Mouse (Mus musculus): ENCODE measurements around the gene Cyp8b1. TPM values are rescaled to one million over a fixed set of nuclear protein-coding genes. Genes with fewer than 3 reads are reported as not detected.

The Cyp8b1 gene
- total RNA-seq (2021) = not detected

DNA sequence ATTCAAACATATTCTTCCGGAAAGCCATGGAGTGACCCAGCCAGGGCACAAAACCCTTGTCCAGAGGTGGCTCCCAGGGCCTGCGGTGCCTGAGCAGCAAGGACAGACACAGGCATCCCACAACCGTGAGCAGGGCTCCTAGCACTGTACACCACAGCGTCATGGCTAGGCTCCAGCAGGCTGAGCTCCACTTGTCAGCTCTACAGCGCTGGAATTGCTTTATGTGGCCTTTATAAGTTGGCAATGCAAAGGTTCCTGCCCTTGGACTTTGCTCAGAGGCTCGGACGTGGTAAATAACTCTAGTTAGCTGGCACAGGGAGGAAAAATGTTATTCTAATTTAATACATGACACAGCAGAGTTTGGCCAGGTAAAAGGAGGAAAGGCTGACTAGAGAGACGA lies at the start of gene Cyp8b1:
TSS of gene Cyp8b1 (minus strand) at position 204 of the 400 bp plus-strand sequence.
- DNase-seq (ENCODE audit: low spot score in 2 of 2) = no peak
- intact Hi-C loops (cut with DNase I) = no loop called here

DNA sequence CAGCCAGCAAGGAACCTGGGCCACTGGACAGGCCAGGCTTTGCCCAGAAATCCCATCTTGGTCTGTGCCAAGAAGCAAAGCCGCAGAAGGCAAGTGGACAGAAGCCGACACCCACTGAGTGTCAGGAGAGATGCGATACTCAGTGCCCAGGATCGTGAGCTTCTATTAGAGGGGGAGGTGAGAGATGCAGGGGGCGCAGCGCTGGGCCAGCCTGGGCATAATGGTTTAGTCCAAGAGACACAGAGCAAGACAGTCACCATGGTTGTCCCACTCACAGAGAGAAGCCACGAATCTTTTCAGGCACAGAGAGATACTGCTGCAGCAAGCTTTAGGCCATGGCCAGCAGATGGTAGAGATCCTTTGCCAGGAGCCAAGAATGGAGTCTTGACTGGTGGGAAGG lies 48.8 kb upstream of the Cyp8b1 start:
- no peak for DNase-seq (ENCODE audit: low spot score in 2 of 2)
- intact Hi-C loops (cut with DNase I) = no loop called here

DNA sequence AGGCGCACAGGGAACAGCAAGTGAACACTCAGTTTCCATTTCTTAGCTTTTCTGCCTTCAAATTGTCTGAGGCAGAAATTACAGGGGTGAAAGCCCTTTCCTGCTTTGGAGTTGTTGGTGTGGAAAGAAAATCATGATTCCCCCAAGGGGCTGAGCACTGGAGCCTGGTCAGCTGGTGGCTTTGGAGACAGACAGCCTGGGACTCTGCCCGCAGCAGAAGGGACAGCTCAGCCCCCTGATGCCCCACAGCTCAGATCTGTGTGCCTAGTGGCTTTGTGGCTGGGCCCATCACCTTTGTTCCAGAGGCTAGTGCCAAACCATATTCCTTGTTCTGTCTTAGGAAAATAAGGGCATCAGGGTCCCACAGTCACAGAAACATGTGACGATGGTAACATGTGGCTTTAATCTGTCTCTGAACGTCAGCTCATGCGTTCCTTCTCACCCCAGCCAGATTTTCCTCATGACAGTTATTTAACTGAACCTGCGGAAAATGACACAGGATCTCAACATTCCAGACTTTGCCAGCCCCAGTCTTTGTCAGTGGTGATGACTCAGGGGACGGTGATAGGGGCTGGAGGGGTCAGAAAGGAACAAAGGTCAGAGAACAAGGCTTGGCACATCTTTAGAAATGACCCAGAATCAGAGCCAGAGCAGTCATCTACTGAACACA lies 44.0 kb upstream of the Cyp8b1 start:
- intact Hi-C loops (cut with DNase I) = no loop called here
- DNase-seq (ENCODE audit: low spot score in 2 of 2) = no peak

DNA sequence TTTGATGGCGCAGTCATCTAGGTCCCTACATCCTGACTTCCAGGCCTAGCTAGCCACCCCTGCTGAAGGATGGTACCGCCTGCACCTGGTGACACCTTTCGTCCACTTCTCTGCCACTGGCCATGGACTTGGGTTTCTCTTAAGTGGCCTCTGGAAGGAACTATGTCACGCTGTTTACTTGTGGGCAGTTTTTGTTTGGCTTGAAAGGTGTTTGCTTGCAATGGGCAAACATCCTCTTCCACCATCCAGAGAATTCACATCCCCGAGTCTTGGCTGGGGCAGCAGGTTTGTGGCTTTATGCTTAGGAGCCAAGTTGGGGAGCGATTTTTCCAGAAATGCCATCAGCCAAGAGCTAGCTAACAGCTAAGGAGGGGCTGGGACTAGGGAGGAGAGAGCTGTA lies 36.5 kb upstream of the Cyp8b1 start:
- intact Hi-C loops (cut with DNase I) = no loop called here

DNA sequence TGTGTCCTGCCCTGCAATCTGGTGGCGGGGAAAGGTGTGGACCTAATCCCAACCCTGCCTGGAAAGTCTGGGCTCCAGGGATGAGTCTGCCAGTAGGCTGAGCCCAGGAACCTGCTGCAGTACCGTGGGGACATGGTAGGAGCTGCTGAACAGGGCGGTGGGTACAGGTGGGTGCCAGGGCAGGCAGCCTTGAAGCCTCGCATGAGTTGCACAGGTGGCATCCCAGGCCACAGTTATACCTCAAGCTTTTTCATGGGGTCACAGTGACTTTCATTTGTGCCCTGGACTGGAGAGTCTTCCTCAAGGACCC lies 35.0 kb upstream of the Cyp8b1 start:
- no peak for DNase-seq (ENCODE audit: low spot score in 2 of 2)
- intact Hi-C loops (cut with DNase I) = no loop called here

More for the DNA sequence above, 36.5 kb upstream of the Cyp8b1 start:
- no peak for DNase-seq (ENCODE audit: low spot score in 2 of 2)

DNA sequence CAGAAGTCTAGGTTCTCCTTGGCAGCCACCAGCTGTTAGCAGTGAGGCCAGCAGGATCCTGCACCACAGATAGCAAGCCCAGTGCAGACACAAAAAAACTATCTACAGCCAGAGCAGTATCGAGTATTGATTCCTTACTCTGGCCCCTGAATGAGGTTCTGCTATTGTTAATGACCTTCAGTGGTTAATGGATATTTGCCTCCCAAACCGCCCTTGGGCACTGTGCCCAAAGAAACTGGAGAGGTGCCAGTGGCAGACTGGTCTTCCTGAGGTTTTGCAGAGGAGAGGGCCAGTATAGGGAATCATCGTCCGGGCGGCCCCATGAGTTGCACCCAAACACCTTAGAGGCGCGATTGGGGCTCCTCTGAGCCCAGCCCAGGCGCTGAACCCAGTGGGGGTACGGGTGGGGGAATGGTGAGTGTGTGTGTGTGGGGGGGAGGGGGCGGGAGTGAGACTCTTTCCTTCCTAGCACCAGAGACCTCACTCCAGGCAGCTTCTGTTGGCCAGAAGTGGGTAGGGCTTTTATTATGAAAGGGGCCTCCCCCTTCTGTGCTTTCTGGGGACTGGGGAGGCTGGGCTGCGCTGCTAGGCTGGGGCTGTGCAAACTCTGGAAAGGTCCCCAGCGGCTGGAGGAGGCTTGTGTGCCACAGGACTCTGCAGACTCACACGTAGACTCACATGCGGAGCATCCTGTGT lies 34.5 kb upstream of the Cyp8b1 start, which contains the start of gene Fam198a:
TSS of gene Fam198a (plus strand) at position 571 of the 696 bp plus-strand sequence.
- no peak for DNase-seq (ENCODE audit: low spot score in 2 of 2)
- intact Hi-C loops (cut with DNase I) = no loop called here

DNA sequence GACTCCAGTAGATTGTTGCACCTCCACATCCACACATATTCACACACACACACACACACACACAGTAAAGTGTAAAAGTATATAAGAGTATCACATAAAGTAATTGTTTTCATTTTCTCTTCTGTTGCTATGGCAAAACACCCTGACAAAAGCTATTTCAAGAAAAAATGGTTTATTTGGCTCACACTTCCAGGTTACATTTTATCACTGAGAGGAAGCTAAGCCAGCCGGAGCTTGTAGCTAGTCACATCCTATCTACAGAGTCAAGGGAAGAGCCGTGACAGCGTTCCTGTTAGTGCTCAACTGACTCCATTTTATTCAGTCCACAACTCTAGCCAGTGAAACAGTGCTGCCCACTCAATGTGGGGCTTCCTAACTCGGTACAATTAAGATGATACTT lies 32.3 kb upstream of the Cyp8b1 start:
- DNase-seq (ENCODE audit: low spot score in 2 of 2) = peak in 1 of 2 experiments; percentile 51
- intact Hi-C loops (cut with DNase I) = no loop called here

DNA sequence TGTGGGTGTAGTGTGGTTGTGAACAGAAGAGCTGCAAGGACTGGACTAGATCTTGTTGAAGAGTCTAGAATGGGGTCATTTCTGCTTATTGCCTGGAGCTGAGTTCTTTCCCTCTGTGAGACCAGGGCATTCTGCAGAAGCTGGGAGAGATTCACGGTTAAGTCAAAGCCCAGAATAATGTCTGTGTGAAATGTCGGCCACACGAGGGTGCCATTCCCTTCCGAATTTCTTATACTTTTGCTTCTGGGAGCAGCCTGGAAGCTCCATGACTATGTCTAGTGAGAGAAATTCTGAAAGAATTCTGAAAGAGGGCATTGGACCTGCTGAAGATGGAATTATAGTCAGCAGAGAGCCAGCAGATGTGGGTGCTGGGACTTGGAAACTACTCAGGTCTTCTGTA lies 31.7 kb upstream of the Cyp8b1 start:
- DNase-seq (ENCODE audit: low spot score in 2 of 2) = peak; percentile 76 to 90
- intact Hi-C loops (cut with DNase I) = loop anchor here (1.0 kb wide), 1 partner anchor 38 kb away; no protein-coding TSS in a partner anchor

DNA sequence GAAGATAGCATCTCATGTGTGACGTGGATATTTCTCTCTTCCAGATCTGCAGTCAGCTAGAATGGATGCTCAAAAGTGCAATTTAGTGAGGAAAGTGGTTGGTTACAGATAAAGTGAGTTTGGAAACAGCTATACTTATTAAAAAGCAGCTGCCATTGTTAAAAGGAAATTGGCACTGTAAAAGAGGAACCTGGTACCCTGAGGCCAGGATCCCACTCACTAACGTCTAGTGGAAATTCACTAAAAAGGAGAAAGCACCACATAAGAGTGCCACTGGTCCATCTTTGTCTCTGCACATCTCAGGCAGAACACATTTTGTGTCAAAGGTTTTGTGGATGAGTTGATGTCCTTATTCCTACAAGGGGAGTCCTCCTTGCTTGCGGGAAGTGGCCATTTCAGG lies 27.5 kb upstream of the Cyp8b1 start:
- intact Hi-C loops (cut with DNase I) = no loop called here
- no peak for DNase-seq (ENCODE audit: low spot score in 2 of 2)

DNA sequence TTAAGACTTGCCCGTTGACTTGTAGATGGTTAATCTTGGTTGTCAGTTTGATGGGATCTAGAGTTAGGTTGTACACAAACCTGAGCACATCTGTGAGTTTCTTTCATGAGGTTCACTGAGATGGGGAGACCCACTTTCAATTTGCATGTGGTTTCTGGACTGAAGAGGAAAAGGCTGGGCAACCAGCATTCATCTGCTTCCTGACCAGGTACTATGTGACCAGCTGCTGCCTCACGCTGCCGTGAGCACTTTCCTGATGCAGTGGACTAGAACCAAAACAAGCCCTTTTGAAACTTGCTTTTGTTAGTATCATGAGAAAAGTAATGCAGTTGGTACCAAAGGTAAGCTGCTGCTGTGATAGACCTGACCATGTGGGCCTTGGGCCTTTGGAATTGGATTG lies 26.9 kb upstream of the Cyp8b1 start:
- intact Hi-C loops (cut with DNase I) = no loop called here
- DNase-seq (ENCODE audit: low spot score in 2 of 2) = no peak

DNA sequence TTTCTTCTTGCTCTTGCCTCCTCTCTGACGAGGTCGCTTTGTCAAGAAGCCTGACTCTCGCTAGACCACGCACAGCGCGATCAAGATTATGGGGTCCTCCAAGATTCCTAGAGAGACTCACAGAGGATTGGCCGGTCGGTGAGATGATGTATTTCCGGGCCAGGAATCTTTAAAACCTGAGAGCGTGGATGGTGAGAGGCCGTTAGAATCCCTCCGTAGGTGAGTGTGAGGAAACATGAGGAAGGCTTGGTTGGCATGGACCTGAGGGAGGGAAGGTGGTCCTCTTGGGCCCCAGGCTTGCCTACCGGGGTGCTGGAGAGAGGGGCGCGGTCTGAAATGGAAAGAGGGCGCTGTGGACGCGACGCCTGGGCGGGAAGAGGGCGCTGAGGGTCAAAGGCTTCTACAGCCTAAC lies 21.8 kb upstream of the Cyp8b1 start:
- intact Hi-C loops (cut with DNase I) = no loop called here
- peak in 1 of 2 experiments; percentile 29 for DNase-seq (ENCODE audit: low spot score in 2 of 2)

DNA sequence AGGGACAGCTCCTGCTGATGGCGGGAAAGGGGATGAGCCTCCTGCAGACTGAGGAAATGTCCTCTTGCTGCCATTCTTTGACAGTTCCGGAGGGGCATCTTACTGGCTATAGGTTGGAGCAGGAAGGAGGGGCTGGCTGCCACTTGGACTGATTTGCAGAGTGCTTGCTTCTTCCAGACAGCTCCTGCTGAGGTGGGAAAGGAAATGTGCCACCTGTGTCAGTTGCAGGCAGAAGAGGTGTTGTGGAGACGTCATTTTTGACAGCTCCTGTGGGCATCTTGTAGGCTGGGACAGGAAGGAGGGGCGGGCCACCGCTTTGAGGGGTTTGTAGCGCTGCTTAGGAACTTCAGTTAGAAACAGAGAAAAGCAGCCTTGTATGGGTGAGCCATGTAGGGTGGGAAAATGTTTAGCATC lies 21.4 kb upstream of the Cyp8b1 start:
- no peak for DNase-seq (ENCODE audit: low spot score in 2 of 2)
- intact Hi-C loops (cut with DNase I) = no loop called here

DNA sequence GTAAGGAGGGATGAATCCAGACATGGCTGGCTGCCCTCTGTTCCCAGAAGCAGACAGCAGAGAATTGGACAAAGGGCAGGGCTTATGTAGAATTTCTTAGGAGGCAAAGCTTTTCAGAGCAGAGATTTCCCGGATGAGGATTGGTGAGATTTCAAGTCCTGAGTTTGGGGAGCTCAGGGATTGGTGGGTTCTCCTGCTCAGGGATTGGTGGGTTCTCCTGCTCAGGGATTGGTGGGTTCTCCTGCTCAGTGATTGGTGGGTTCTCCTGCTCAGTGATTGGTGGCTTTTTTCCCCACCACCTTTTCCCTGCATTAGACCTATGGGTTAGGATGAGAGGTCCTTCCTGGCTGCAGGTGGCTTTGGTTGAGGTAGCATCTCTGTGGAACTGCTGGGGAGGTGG lies 20.8 kb upstream of the Cyp8b1 start:
- intact Hi-C loops (cut with DNase I) = no loop called here
- peak in 1 of 2 experiments; percentile 30 for DNase-seq (ENCODE audit: low spot score in 2 of 2)

DNA sequence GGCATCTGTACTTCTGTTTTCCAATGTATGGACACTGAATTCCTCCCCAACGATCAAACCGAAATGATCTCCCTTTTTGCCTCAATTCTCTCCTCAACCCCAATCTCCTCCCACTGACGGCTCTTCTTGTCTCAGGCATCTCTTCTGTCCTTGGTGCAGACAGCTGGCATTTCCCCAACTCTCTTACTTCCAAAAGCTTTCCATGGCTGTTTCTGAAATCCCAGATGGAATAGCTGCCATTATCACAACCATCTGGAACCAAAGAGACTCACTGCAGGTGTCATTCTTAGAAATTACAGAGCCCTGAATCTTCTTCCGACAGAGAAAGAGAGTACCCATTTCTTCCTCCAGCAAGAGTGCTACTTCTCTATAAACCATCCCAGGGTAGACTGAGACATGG lies 18.8 kb upstream of the Cyp8b1 start:
- peak in 1 of 2 experiments; percentile 60 for DNase-seq (ENCODE audit: low spot score in 2 of 2)
- intact Hi-C loops (cut with DNase I) = no loop called here

DNA sequence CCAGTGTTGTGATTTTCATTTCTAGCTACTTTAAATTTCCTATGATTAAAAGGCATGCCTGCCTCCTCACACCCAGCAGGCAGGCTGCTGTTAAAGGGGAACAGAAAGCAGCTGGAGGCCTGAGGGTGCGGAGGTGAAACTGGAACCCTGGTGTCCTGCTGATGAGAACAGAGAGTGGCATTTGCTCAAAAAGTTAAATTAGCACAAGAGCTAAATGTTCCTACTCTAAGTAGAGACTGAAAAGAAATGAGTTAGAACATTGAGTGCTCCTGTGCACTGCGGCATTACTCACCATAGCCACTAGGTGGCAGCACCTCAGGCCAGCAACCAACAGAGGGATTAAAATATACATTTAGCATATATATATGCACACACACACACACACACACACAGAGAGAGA lies 12.4 kb upstream of the Cyp8b1 start:
- intact Hi-C loops (cut with DNase I) = loop anchor here (2.0 kb wide), 1 partner anchor 48 kb away; no protein-coding TSS in a partner anchor
- peak; percentile 73 to 75 for DNase-seq (ENCODE audit: low spot score in 2 of 2)

DNA sequence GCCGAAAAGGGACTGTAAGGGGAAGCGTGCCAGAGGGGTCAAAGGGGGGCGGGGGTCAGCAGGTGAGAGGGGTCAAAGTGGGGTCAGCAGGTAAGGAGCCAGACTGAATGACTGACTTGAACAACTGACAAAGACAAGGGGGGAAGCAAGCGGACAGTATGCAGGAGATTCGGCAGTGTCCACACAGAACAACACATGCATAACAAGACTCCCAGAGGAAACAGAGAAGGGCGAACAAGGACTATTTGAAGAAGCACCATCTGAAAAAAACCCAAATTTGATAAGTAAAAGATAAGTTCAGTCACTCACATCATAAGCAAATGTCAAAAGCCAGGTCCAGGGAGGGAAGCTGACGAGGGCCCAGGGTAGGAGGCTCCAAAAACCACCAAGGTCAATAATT lies 11.6 kb upstream of the Cyp8b1 start:
- intact Hi-C loops (cut with DNase I) = loop anchor here (2.0 kb wide), 1 partner anchor 47 kb away; no protein-coding TSS in a partner anchor
- DNase-seq (ENCODE audit: low spot score in 2 of 2) = no peak

DNA sequence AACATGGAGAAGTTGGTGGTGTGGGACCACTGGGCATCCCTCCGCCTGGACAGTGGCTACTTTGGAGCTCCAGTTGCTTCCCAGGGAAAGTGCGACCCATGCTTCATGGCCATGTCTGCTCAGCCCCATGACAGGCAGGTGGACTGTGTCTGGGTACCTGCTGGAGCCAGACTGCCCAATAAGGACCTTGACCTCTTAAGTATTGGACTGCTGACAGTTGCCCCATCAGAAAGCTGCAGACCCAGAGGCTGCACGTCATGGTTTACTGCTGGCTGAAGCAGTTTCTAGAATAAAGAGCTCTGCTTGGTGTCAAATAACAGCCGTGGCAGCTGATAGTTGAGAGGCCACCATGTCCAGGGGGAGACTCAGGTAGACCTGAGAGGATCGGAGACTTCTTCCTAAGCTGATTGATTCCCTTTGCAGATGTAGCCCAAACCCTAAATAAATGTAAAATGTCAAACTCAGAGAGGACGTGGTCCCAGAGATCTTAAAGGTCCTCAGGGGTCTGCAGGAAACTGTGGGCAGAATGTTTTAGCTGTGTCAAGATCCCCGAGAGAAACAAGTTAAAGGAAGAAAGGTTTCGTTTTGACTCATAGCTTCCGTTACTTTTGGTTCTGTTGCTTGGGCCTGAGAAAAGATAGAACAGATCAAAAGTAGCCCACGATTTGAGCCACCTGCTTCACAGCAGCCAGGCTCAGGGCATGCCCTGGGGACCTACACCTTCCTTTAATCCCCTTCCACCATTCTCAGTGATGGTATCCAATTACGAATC lies 10.7 kb upstream of the Cyp8b1 start:
- DNase-seq (ENCODE audit: low spot score in 2 of 2) = no peak
- intact Hi-C loops (cut with DNase I) = no loop called here

DNA sequence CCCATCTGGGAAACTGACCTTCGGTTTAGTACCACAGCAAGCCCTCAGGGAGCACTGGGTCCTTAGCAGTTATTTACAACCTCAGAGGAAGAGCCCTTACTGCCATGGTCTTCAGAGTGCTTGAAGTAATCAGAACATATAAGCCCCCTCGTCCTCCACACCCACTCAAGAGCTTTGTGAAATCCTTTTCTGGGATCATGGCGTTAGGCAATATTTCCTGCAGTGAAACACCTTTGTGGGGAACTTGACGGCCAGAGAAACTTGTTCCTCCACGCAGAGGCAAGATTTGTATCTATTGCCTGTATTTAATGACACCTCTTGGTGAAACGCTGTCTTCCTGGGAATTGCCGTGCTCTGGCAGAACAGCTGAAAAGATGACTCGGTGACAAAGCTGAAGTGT lies 9.9 kb upstream of the Cyp8b1 start:
- DNase-seq (ENCODE audit: low spot score in 2 of 2) = no peak
- intact Hi-C loops (cut with DNase I) = no loop called here

DNA sequence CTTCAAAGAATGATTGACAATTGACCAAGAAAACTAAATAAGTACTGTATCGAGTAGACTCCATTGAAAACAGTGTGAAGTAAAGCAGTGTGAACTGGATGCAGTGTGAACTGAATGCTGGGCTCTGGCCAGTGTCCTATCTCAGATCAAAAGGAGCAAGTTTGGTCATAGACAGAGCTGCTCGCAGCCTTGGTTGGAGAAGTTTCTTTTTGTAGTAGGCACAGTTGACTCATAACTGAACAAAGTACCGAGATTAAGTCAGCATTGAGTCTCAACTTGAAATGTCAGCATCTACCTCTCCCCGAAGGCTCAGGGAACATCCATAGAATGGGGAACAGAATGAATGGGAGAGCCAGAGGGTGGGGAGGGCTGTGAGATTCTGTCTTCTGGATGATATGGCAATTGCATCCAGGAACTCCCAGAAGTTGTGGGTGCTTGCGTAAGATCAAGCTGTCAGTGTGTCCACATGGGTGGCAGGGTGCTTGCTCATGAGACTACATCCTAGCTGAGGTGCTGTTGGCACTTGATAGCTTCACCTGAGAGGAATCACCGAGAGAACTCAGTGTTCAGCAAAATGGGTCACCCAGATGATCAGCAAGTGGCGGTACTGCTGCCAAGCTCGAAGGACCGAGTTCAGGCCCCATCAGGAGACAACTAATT lies 8.9 kb upstream of the Cyp8b1 start:
- no peak for DNase-seq (ENCODE audit: low spot score in 2 of 2)
- intact Hi-C loops (cut with DNase I) = no loop called here

DNA sequence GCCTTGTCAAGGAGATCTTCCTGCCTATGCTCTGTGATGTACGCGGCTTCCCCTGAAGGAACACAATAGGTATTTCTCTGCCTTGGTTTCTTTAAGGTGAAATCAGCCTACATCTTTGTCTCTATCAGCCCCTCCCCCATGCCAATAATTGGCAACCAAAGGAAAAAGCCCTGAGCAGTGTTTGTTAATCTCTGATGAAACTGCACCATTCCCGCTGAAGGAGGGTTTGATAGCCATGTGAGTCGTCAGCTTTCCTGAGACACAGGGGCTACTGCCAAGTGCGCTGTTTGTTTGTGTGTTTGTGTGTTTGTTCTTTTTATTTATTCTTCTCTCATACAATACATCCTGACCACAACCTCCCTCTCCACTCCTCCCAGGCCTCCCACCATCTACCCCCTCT lies 7.8 kb upstream of the Cyp8b1 start:
- intact Hi-C loops (cut with DNase I) = no loop called here
- DNase-seq (ENCODE audit: low spot score in 2 of 2) = no peak

All from left cerebral cortex, postnatal 25 days (tissue).